Mouse (Mus musculus) brown adipose tissue, adult 24 weeks (tissue): ENCODE results near the gene Il15ra. TPM values are rescaled to one million over a fixed set of nuclear protein-coding genes. Genes with fewer than 3 reads are reported as not detected.

Experiments
- H3K27ac ChIP-seq: fragments of 200-500 bp; replicated peaks from 2 replicates; pipeline ENCODE4 v1.5.1; 2012; ENCODE audit warnings: low read depth, mild to moderate bottlenecking, low read length
- H3K4me1 ChIP-seq: fragments of 200-500 bp; 2 replicates; pipeline ENCODE4 v1.6.1; 2012; ENCODE audit warnings: low read length, mixed read lengths; ENCODE audit not compliant: control insufficient read depth, insufficient read depth, insufficient read length
- H3K4me3 ChIP-seq: fragments of 200-500 bp; 2 replicates; pipeline ENCODE4 v1.5.1; 2012; ENCODE audit warnings: low read depth, mild to moderate bottlenecking, low read length, moderate library complexity; ENCODE audit not compliant: insufficient read depth
- polyA plus RNA-seq: library from polyadenylated mRNA; stranded (reverse); fragments of >200 nt; gene quantifications from 2 replicates; pipeline ENCODE4 v1.2.4, GENCODE M21; 2012; ENCODE audit not compliant: missing spikeins, insufficient read depth, insufficient read length

Il15ra gene
- 44.9 and 47.0 TPM in 2 replicates for polyA plus RNA-seq

- peak within 1 kb of the TSS; percentile 98 for H3K4me3 ChIP-seq
- 0 out of 2 replicates have a peak, but pooled peaks cover 3% of the 10 kb centered on the region for H3K4me1 ChIP-seq
- peak within 1 kb of the TSS; percentile 97 for H3K27ac ChIP-seq
Measured at GRCm38 (mm10) chr2:11705201-11706025, at the start of gene Il15ra. Gene Il15ra (plus strand): TSS chr2:11705290.

DNA sequence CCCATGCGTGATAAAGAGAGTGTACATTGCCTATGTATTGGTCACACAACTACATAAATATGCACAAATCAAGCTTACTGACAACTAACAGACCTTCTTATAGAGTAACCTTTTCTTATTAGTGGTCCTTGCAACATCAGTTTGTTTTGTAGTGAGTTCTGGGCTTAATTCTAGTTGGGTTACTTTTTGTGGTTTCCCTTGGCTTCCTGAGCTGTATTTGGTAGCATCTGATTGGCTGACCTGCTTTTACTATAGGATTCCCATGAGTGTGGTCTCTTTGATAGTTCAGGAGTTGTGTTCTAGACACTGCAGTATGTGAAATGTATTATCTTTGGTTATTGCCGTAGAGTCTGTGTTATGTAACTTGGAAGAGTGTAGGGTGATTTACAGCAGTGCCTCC lies 47.5 kb upstream of the Il15ra start:
- 0 out of 2 replicates have a peak, but pooled peaks cover 3% of the 10 kb centered on the region for H3K4me1 ChIP-seq
- no peak overlapping the region for H3K27ac ChIP-seq

GRCm38 (mm10) chr2:11659263-11659662 lies 45.8 kb upstream of the Il15ra start:
- H3K4me1 ChIP-seq, result peaks cover 3% of the 10 kb centered on the region; the same call in 1 of the 2 replicates
- no peak overlapping the region for H3K27ac ChIP-seq
- no peak overlapping the region for H3K4me3 ChIP-seq

More for the DNA sequence above, 47.5 kb upstream of the Il15ra start:
- H3K4me3 ChIP-seq, result no peak overlapping the region

DNA sequence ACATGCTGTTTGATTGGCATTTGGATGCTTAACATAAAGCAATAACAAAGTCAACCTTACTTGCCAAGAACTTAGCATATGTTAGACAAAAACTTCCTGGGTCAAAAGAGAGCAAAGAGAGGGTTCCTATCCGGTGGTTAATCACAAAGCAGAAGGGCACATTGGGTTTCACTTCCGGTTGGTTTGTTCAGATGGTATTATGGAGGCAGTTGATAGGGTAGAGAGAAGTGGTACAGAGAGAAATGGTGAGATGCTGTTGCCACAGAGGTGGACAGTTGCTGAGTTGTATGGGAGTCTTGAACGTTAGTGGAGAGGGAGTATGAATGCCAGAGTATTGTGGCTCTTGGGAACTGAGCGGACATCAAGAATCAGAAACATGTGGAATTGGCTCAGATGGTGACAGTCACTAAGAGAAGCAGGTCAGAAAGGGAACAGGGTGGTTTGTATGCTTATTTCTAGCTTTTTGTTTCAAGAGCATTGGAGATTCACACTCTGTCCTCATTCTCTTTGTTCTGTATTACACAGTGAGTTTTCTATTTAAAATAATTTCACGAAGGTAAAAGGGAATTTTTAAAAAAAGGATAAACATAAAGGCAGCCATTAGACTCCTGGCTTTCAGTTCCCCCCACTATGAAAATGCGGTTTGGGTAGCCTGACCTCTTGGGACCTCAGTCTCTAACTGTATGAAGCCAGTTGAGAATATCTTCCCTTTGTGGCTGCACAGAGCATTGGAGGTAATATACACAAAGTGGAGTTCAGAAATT lies 42.8 kb upstream of the Il15ra start:
- Histone ChIP-seq H3K4me3 (no peak overlapping the region), H3K27ac (no peak overlapping the region), H3K4me1 (no peaks in the 10 kb centered on the region; the same call in 1 of the 2 replicates)

GRCm38 (mm10) chr2:11662907-11663230 lies 42.2 kb upstream of the Il15ra start:
- H3K4me3 ChIP-seq, result no peak overlapping the region
- H3K4me1 ChIP-seq, result no peaks in the 10 kb centered on the region; the same call in 1 of the 2 replicates
- H3K27ac ChIP-seq, result no peak overlapping the region

DNA sequence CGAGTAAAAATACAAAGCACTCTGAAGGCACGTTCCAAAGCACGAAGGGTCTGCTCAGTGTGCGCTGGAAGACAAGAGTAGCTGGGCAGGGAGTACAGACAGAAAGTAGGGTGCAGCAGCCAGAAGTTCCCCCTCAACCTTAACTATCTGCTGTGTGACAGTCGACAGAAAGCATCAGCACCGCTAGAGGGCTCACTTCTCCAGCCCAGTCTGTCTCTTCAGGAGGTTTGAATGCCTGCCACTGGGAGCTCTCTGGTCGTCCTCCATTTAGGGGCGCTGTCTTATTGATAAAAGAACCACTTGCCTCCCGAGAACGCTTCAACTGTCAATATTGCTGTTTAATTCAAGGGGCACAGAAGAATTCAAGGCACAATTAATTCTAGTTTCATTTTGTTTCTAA lies 41.1 kb upstream of the Il15ra start:
- H3K27ac ChIP-seq, result peak overlapping the region; percentile 87
- H3K4me3 ChIP-seq, result no peak overlapping the region
- no peaks in the 10 kb centered on the region; the same call in 1 of the 2 replicates for H3K4me1 ChIP-seq

- H3K4me1 ChIP-seq, result no peaks in the 10 kb centered on the region; the same call in 1 of the 2 replicates
- H3K4me3 ChIP-seq, result peak overlapping the region; percentile 27
- H3K27ac ChIP-seq, result peak overlapping the region; percentile 87
Measured at GRCm38 (mm10) chr2:11664367-11664766, 40.7 kb upstream of the Il15ra start.

DNA sequence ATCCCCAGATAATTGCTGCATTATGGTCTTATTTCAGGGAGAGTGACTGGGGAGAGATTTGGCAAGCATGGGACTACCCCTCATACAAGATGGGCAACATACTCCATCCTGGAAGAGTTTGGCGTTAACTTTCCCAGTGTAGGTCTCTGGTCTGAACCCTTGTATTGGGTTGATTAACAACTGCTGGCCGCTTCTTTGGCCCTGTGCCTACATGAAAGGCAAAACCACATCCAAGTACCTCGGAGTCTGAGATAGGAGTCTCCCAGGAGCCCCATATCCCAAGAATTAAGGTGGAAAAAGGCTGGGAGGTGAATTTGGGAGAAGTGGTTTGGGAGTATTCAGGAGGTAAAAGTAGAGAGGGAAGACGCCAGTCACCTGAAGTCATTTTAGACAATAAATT lies 40.3 kb upstream of the Il15ra start:
- peak overlapping the region; percentile 87 for H3K27ac ChIP-seq
- H3K4me1 ChIP-seq, result no peaks in the 10 kb centered on the region; the same call in 1 of the 2 replicates
- H3K4me3 ChIP-seq, result peak overlapping the region; percentile 27

DNA sequence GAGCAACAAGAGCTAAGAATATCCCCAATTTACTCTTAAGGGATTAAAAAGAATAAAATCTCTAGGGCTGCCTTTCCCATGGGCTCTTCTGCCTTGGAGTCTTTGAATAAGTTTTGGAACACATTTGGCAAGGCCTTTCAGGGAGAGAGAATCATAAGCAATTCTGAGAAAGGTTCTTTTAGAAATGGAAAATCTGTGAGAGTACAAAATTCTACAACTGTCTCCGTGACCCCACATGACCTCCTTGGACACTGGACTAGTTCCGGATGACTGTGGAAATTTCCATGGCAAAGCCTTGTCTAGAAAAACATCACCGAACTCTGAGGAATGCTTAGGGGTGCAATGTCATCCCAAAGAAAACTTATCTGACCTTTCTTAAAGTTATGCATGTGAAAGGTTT lies 39.8 kb upstream of the Il15ra start:
- Histone ChIP-seq H3K4me1 (no peaks in the 10 kb centered on the region; the same call in 1 of the 2 replicates), H3K27ac (peak overlapping the region; percentile 54), H3K4me3 (no peak overlapping the region)

- Histone ChIP-seq H3K27ac (no peak overlapping the region), H3K4me1 (no peaks in the 10 kb centered on the region), H3K4me3 (no peak overlapping the region)
Measured at GRCm38 (mm10) chr2:11672144-11672543, 32.9 kb upstream of the Il15ra start.

GRCm38 (mm10) chr2:11679626-11680025 lies 25.5 kb upstream of the Il15ra start:
- no peaks in the 10 kb centered on the region for H3K4me1 ChIP-seq
- 0 out of 2 replicates have a peak overlapping the region, but pooled peaks have one; percentile 27 for H3K27ac ChIP-seq
- H3K4me3 ChIP-seq, result no peak overlapping the region

- Histone ChIP-seq H3K27ac (no peak overlapping the region), H3K4me3 (no peak overlapping the region)
Measured at GRCm38 (mm10) chr2:11682712-11683111, 22.4 kb upstream of the Il15ra start.

GRCm38 (mm10) chr2:11686512-11686911 lies 18.6 kb upstream of the Il15ra start:
- Histone ChIP-seq H3K27ac (no peak overlapping the region), H3K4me1 (no peaks in the 10 kb centered on the region)

More at GRCm38 (mm10) chr2:11682712-11683111, 22.4 kb upstream of the Il15ra start:
- H3K4me1 ChIP-seq, result no peaks in the 10 kb centered on the region

GRCm38 (mm10) chr2:11687436-11687835 lies 17.7 kb upstream of the Il15ra start:
- no peak overlapping the region for H3K27ac ChIP-seq
- no peak overlapping the region for H3K4me3 ChIP-seq

More at GRCm38 (mm10) chr2:11686512-11686911, 18.6 kb upstream of the Il15ra start:
- no peak overlapping the region for H3K4me3 ChIP-seq

DNA sequence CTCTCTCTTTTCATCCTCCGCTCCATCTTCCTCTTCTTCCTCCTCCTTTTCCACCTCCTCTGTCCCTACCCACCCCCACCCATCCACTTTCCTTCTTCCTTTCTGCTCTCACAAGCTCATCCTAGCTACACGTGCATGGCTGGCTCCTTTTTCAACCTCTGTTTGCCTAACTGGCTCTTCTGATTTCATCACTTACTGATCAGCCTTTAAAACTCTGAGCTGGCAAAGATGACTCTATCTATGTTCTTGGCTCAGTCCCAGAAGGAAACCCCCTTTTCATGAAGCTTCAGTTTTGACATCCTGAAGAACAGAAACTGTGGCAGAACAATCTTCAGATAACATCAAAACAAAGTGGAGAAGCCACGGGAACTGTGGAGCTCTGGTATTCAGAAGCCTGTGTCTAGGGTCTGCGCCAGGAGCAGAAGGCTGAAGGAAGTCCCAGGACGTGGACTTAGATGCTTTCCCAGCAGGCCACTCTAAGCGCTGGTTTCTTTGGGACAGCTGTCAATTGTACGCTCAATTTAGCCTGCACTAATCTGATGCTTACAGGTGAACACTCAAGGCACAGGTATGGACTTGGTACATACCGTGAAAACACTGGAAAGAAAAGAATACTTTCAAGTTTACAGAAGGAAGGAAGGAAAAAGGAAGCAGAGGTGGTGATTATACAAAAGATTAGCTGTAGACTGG lies 14.7 kb upstream of the Il15ra start:
- H3K27ac ChIP-seq, result peak overlapping the region; percentile 26; the same call in 1 of the 2 replicates
- H3K4me1 ChIP-seq, result peaks cover 4% of the 10 kb centered on the region; the same call in 1 of the 2 replicates
- H3K4me3 ChIP-seq, result no peak overlapping the region

More at GRCm38 (mm10) chr2:11687436-11687835, 17.7 kb upstream of the Il15ra start:
- H3K4me1 ChIP-seq, result no peaks in the 10 kb centered on the region
